In genomic region chr13:49181411-49181984, GRCm38 (mm10) we compare ENCODE assay signal across 18 mouse cellular contexts. TPM values are rescaled to one million over a fixed set of nuclear protein-coding genes. Genes with fewer than 3 reads are reported as not detected.
DNase-seq lines count a peak whose midpoint lies in the region; ATAC-seq and TF ChIP-seq lines count a peak whose summit lies in the region.
"Had no signal": no experiment of that assay in that cellular context is flagged by ENCODE, and none has a peak within 500 bp of the region (broad histone marks: within the 10 kb centered on the region; RNA-seq: fewer than 3 reads in every experiment).

No protein-coding gene starts in this region.

- H3K9me3 ChIP-seq in midbrain, postnatal 0 days (ENCODE audit: low read length): no peaks in the 10 kb centered on the region
- H3K9me3 ChIP-seq in midbrain, embryonic 10.5 days (replicated peaks): no peaks in the 10 kb centered on the region
- H3K9me3 ChIP-seq: intestine, embryonic 15.5 days; neural tube, embryonic 12.5 days had no signal

- no peaks in the 10 kb centered on the region for H3K4me1 ChIP-seq in midbrain, postnatal 0 days (ENCODE audit: insufficient read depth, low read length)
- peaks cover 6% of the 10 kb centered on the region; the same call in 1 of the 2 replicates for H3K4me1 ChIP-seq in midbrain, embryonic 10.5 days
- H3K4me1 ChIP-seq in cerebellum, adult 2 months (ENCODE audit: control insufficient read depth, insufficient read depth, low read length): peaks cover 36% of the 10 kb centered on the region

- DNase-seq in heart, adult 11 months: peak; percentile 93
- no peak for DNase-seq in heart, postnatal 4 days
- DNase-seq in midbrain, postnatal 0 days (ENCODE audit: low spot score): peak; percentile 21
- no peak for DNase-seq in midbrain, embryonic 10.5 days (ENCODE audit: low spot score)
- peak; percentile 79 to 87 for DNase-seq in cerebellum, adult 2 months
- DNase-seq in adrenal gland, adult 2 months: no peak
- no peak for DNase-seq in neural tube, embryonic 10.5 days (ENCODE audit: extremely low spot score, low spot score)
- DNase-seq: layer of hippocampus, postnatal 36 days; thymus, postnatal 36 days had no signal

- no peak for ATAC-seq in midbrain, postnatal 0 days (ENCODE audit: low FRiP score)
- ATAC-seq in megakaryocyte progenitor cell, adult 5-6 weeks (replicated peaks; ENCODE audit: poor library complexity): no peak
- ATAC-seq: forebrain, embryonic 16.5 days; intestine, embryonic 15.5 days; Patski had no signal

- no peaks in the 10 kb centered on the region for H3K27me3 ChIP-seq in midbrain, postnatal 0 days (ENCODE audit: insufficient read depth, low read length)
- H3K27me3 ChIP-seq in midbrain, embryonic 10.5 days (ENCODE audit: low read depth, poor library complexity, severe bottlenecking): peaks cover 22% of the 10 kb centered on the region
- H3K27me3 ChIP-seq in cerebellum, adult 2 months (ENCODE audit: control insufficient read depth, insufficient read depth, low read length): no peaks in the 10 kb centered on the region
- H3K27me3 ChIP-seq: intestine, embryonic 15.5 days; neural tube, embryonic 12.5 days; Patski had no signal

- H3K4me3 ChIP-seq in midbrain, postnatal 0 days (ENCODE audit: low read depth, low read length): no peak overlapping the region
- no peak overlapping the region for H3K4me3 ChIP-seq in midbrain, embryonic 10.5 days
- H3K4me3 ChIP-seq in cerebellum, adult 2 months (replicated peaks; ENCODE audit: insufficient read depth, low read depth, low read length): no peak overlapping the region
- H3K4me3 ChIP-seq: erythroblast, embryonic 14.5 days; intestine, embryonic 15.5 days; neural tube, embryonic 12.5 days had no signal

- no peak overlapping the region for H3K27ac ChIP-seq in midbrain, postnatal 0 days (ENCODE audit: low read depth, low read length)
- H3K27ac ChIP-seq in midbrain, embryonic 10.5 days (replicated peaks): no peak overlapping the region
- peak overlapping the region; percentile 2; the same call in 1 of the 2 replicates for H3K27ac ChIP-seq in cerebellum, adult 2 months (ENCODE audit: insufficient read depth, low read length)
- H3K27ac ChIP-seq: hindbrain, embryonic 14.5 days; intestine, embryonic 15.5 days; liver, embryonic 14.5 days; neural tube, embryonic 12.5 days; stomach, postnatal 0 days had no signal

- H3K36me3 ChIP-seq in midbrain, postnatal 0 days (ENCODE audit: insufficient read depth, low read length): no peaks in the 10 kb centered on the region
- no peaks in the 10 kb centered on the region for H3K36me3 ChIP-seq in midbrain, embryonic 10.5 days
- H3K36me3 ChIP-seq: intestine, embryonic 15.5 days; neural tube, embryonic 12.5 days had no signal

- 93% methylated on average over 3 of the region's 3 CpGs for WGBS in midbrain, postnatal 0 days
- 78% methylated on average over 3 of the region's 3 CpGs for WGBS in midbrain, embryonic 10.5 days
- WGBS in cerebellum, adult 2 months: 23% methylated on average over 3 of the region's 3 CpGs

- no peak overlapping the region for H3K4me2 ChIP-seq in midbrain, postnatal 0 days (ENCODE audit: low read depth, low read length, poor library complexity, severe bottlenecking)
- H3K4me2 ChIP-seq: hindbrain, embryonic 14.5 days; intestine, embryonic 15.5 days; neural tube, embryonic 12.5 days had no signal

- TF ChIP-seq CTCF in midbrain, postnatal 0 days (IDR thresholded peaks at IDR 0.05): no peak
- no peak for TF ChIP-seq CTCF in cerebellum, adult 2 months (IDR thresholded peaks at IDR 0.05; ENCODE audit: borderline replicate concordance, insufficient read depth, low read depth, low read length)

- TF ChIP-seq POLR2A in cerebellum, adult 2 months (IDR thresholded peaks at IDR 0.05; ENCODE audit: borderline replicate concordance, insufficient read depth, low read length): no peak

- H3K9ac ChIP-seq in midbrain, postnatal 0 days (replicated peaks; ENCODE audit: low read length, poor library complexity, severe bottlenecking): no peak overlapping the region
- H3K9ac ChIP-seq: hindbrain, embryonic 14.5 days; intestine, embryonic 15.5 days; liver, embryonic 14.5 days; neural tube, embryonic 12.5 days had no signal

RNA-seq across cellular contexts. Expression of gene Ninj1, which starts 5.8 kb away (rescaled TPM):
- total RNA-seq in heart, postnatal 4 days (2021): 10 to 100 TPM; 51.3 to 53.5 TPM
- 19.4 and 29.7 TPM in 2 replicates for total RNA-seq in midbrain, postnatal 0 days (2014; rRNA removed)
- 34.8 and 36.5 TPM in 2 replicates for polyA plus RNA-seq in midbrain, postnatal 0 days (2015; fragmentation: Nextera tagmentation; extraction: Ambion mirVana)
- polyA plus RNA-seq in midbrain, embryonic 10.5 days (2016; fragmentation: Nextera tagmentation; extraction: Ambion mirVana): 23.1 and 24.3 TPM in 2 replicates
- polyA plus RNA-seq in cerebellum, adult 2 months (2012; rRNA removed): 87.5 and 91.1 TPM in 2 replicates
- 68.2 and 69.6 TPM in 2 replicates for total RNA-seq in megakaryocyte progenitor cell, adult 5-6 weeks (2015)
- total RNA-seq in megakaryocyte progenitor cell, adult 5-6 weeks (2017): 38.4 and 38.8 TPM in 2 replicates
- total RNA-seq in adrenal gland, adult 2 months (2021): 10 to 100 TPM; 64.9 to 66.3 TPM
- 184 and 303 TPM in 2 replicates for polyA plus RNA-seq in adrenal gland, adult 2 months (2012; rRNA removed)

RNA-seq across cellular contexts. Expression of gene Wnk2, which starts 33.7 kb away (rescaled TPM):
- 10 to 100 TPM; 22.3 to 25.0 TPM for total RNA-seq in heart, postnatal 4 days (2021)
- 62.9 and 63.4 TPM in 2 replicates for total RNA-seq in midbrain, postnatal 0 days (2014; rRNA removed)
- polyA plus RNA-seq in midbrain, postnatal 0 days (2015; fragmentation: Nextera tagmentation; extraction: Ambion mirVana): 15.2 and 17.7 TPM in 2 replicates
- polyA plus RNA-seq in midbrain, embryonic 10.5 days (2016; fragmentation: Nextera tagmentation; extraction: Ambion mirVana): 4.3 and 6.9 TPM in 2 replicates
- 73.2 and 78.3 TPM in 2 replicates for polyA plus RNA-seq in cerebellum, adult 2 months (2012; rRNA removed)
- total RNA-seq in megakaryocyte progenitor cell, adult 5-6 weeks (2015): not detected in 2 replicates
- 0.03 TPM in 1 of 2 replicates, not detected in the other for total RNA-seq in megakaryocyte progenitor cell, adult 5-6 weeks (2017)
- 1 to 10 TPM; 2.5 to 3.2 TPM for total RNA-seq in adrenal gland, adult 2 months (2021)
- 4.2 and 4.5 TPM in 2 replicates for polyA plus RNA-seq in adrenal gland, adult 2 months (2012; rRNA removed)
- polyA plus RNA-seq: erythroblast, embryonic 14.5 days had no signal

RNA-seq across cellular contexts. Expression of gene Card19, which starts 34.3 kb away (rescaled TPM):
- total RNA-seq in heart, postnatal 4 days (2021): 100 to 1,000 TPM; 103 to 108 TPM
- 25.8 and 32.7 TPM in 2 replicates for total RNA-seq in midbrain, postnatal 0 days (2014; rRNA removed)
- 39.8 and 44.5 TPM in 2 replicates for polyA plus RNA-seq in midbrain, postnatal 0 days (2015; fragmentation: Nextera tagmentation; extraction: Ambion mirVana)
- polyA plus RNA-seq in midbrain, embryonic 10.5 days (2016; fragmentation: Nextera tagmentation; extraction: Ambion mirVana): 23.1 and 23.3 TPM in 2 replicates
- 53.3 and 57.1 TPM in 2 replicates for polyA plus RNA-seq in cerebellum, adult 2 months (2012; rRNA removed)
- total RNA-seq in megakaryocyte progenitor cell, adult 5-6 weeks (2015): 20.1 and 27.1 TPM in 2 replicates
- total RNA-seq in megakaryocyte progenitor cell, adult 5-6 weeks (2017): 22.1 and 30.2 TPM in 2 replicates
- total RNA-seq in adrenal gland, adult 2 months (2021): 10 to 100 TPM; 69.7 to 78.1 TPM
- 250 and 286 TPM in 2 replicates for polyA plus RNA-seq in adrenal gland, adult 2 months (2012; rRNA removed)

Comparison
In these comparisons a context has a peak if more than half of its experiments do, and no peak if none do; other contexts are left out.
1. DNase-seq: peak in heart, adult 11 months (single experiment), midbrain, postnatal 0 days (single experiment) and cerebellum, adult 2 months (2 of 2); none in heart, postnatal 4 days (single experiment), midbrain, embryonic 10.5 days (single experiment), adrenal gland, adult 2 months (single experiment) and neural tube, embryonic 10.5 days (single experiment).
2. RNA of gene Wnk2, which starts 33.7 kb away (total RNA-seq): 62.9 to 63.4 TPM in midbrain, postnatal 0 days and 22.3 to 25.0 TPM in heart, postnatal 4 days; 2.5 to 3.2 TPM in adrenal gland, adult 2 months and 0.03 TPM in megakaryocyte progenitor cell, adult 5-6 weeks; every median in the first group is over 4 times any median in the second.